Mouse (Mus musculus) Patski (cell line): Measurements from ENCODE around the gene Sept12. TPM values are rescaled to one million over a fixed set of nuclear protein-coding genes. Genes with fewer than 3 reads are reported as not detected.

Experiments
- ATAC-seq: fragments of 100-300 bp; one replicate; pipeline ENCODE4 v1.8.0; 2021
- CTCF ChIA-PET: fragments of 350-600 bp; sonication (Branson Sonifier 250); formaldehyde crosslinking; loops from one replicate; lab custom pipeline; 2022; ENCODE audit warnings: inconsistent platforms; lab: Charles Lee
- POLR2A ChIA-PET: fragments of 350-600 bp; sonication (Branson Sonifier 250); formaldehyde crosslinking; loops from one replicate; lab custom pipeline; 2022; ENCODE audit warnings: antibody characterized with exemption, inconsistent platforms; lab: Charles Lee
- DNase-seq: peaks from one replicate; pipeline ENCODE4 v3.0.0-alpha.2; 2011; ENCODE audit warnings: low read depth, low spot score
- H3K27me3 ChIP-seq: fragments of 371-371 bp; one replicate; pipeline ENCODE4 v1.5.1; 2021
- CTCF ChIP-seq: fragments of 100-300 bp; IDR thresholded peaks from one replicate; pipeline ENCODE4 v1.5.1; 2021
- in situ Hi-C: fragments of 300-500 bp; cut with MboI; formaldehyde crosslinking; loops from 3 replicates; pipeline ENCODE4 v1.11.1; 2018; ENCODE audit warnings: low pct_unique_long_range_greater_than_20kb, mixed read lengths
- polyA plus RNA-seq: library from polyadenylated mRNA; unstranded; gene quantifications from one replicate; pipeline ENCODE4 v1.2.3, GENCODE M21; 2021

Sept12 gene
- polyA plus RNA-seq, 1 experiment from 2014 or later, result 0.09 TPM

- CTCF ChIA-PET, result no interaction called here
- H3K27me3 ChIP-seq, result no peaks in the 10 kb centered on the region
- no peak for TF ChIP-seq CTCF
- in situ Hi-C loops, result no loop called here
- ATAC-seq, result peak; percentile 19
- no peak for DNase-seq
- POLR2A ChIA-PET, result no interaction called here
Observed at GRCm38 (mm10) chr16:4978275-4979051, 19.2 kb downstream of the Sept12 start.

GRCm38 (mm10) chr16:4976180-4976579 is 21.5 kb downstream of the Sept12 start:
- CTCF ChIA-PET, result no interaction called here
- TF ChIP-seq CTCF, result no peak
- POLR2A ChIA-PET, result interaction anchor here (0.6 to 0.7 kb wide), 2 partner anchors 32 to 1017 kb away, joined by 3 to 6 read pairs; no protein-coding TSS in a partner anchor
- in situ Hi-C loops, result no loop called here
- ATAC-seq, result no peak
- DNase-seq, result no peak
- no peaks in the 10 kb centered on the region for H3K27me3 ChIP-seq

- ChIA-PET CTCF (no interaction called here), POLR2A (no interaction called here)
- ATAC-seq, result no peak
- in situ Hi-C loops, result no loop called here
- TF ChIP-seq CTCF, result no peak
- DNase-seq, result no peak
- H3K27me3 ChIP-seq, result no peaks in the 10 kb centered on the region
Observed at GRCm38 (mm10) chr16:4974521-4974920, 23.1 kb downstream of the Sept12 start.

GRCm38 (mm10) chr16:4971626-4972025 is 26.0 kb downstream of the Sept12 start:
- CTCF ChIA-PET, result interaction anchor here (0.8 to 1.1 kb wide), 2 partner anchors 21 to 31 kb away, joined by 3 read pairs; no protein-coding TSS in a partner anchor
- DNase-seq, result no peak
- in situ Hi-C loops, result no loop called here
- ATAC-seq, result no peak
- POLR2A ChIA-PET, result interaction anchor here (1.1 kb wide), 1 partner anchor 44 kb away, joined by 3 read pairs; no protein-coding TSS in a partner anchor
- no peak for TF ChIP-seq CTCF
- no peaks in the 10 kb centered on the region for H3K27me3 ChIP-seq

- no peaks in the 10 kb centered on the region for H3K27me3 ChIP-seq
- CTCF ChIA-PET, result no interaction called here
- in situ Hi-C loops, result loop anchor here (5.0 kb wide), 2 partner anchors 43 to 173 kb away; partner anchors contain the start of gene Rogdi
- DNase-seq (no peak), ATAC-seq (no peak)
- no peak for TF ChIP-seq CTCF
- POLR2A ChIA-PET, result no interaction called here
Observed at GRCm38 (mm10) chr16:4969055-4969843, 28.4 kb downstream of the Sept12 start.

- CTCF ChIA-PET, result no interaction called here
- ATAC-seq (no peak), DNase-seq (no peak)
- no peak for TF ChIP-seq CTCF
- POLR2A ChIA-PET, result no interaction called here
- in situ Hi-C loops, result loop anchor here (5.0 kb wide), 2 partner anchors 44 to 174 kb away; partner anchors contain the start of gene Rogdi
- H3K27me3 ChIP-seq, result no peaks in the 10 kb centered on the region
Observed at GRCm38 (mm10) chr16:4968426-4968825, 29.2 kb downstream of the Sept12 start.

GRCm38 (mm10) chr16:4965392-4966129 is 32.1 kb downstream of the Sept12 start:
- in situ Hi-C loops, result loop anchor here (5.0 kb wide), 2 partner anchors 47 to 177 kb away; partner anchors contain the start of gene Rogdi
- POLR2A ChIA-PET, result no interaction called here

GRCm38 (mm10) chr16:4964731-4965391 is 32.8 kb downstream of the Sept12 start:
- in situ Hi-C loops, result loop anchor here (5.0 kb wide), 2 partner anchors 47 to 177 kb away; partner anchors contain the start of gene Rogdi
- TF ChIP-seq CTCF, result no peak
- ATAC-seq, result no peak
- POLR2A ChIA-PET, result interaction anchor here (0.6 kb wide), 1 partner anchor 8 kb away, joined by 3 read pairs; no protein-coding TSS in a partner anchor
- CTCF ChIA-PET, result no interaction called here
- H3K27me3 ChIP-seq, result no peaks in the 10 kb centered on the region
- DNase-seq, result no peak

More at GRCm38 (mm10) chr16:4965392-4966129, 32.1 kb downstream of the Sept12 start:
- H3K27me3 ChIP-seq, result no peaks in the 10 kb centered on the region
- DNase-seq (no peak), ATAC-seq (no peak)
- no peak for TF ChIP-seq CTCF
- CTCF ChIA-PET, result no interaction called here
